Mouse (Mus musculus) kidney, postnatal 10 days (tissue): ENCODE data around the gene Chd4.

ENCODE experiments used
- DNase-seq: peaks from one replicate; pipeline ENCODE4 v3.0.0; 2021; ENCODE audit warnings: mixed read lengths

Gene Chd4

DNA sequence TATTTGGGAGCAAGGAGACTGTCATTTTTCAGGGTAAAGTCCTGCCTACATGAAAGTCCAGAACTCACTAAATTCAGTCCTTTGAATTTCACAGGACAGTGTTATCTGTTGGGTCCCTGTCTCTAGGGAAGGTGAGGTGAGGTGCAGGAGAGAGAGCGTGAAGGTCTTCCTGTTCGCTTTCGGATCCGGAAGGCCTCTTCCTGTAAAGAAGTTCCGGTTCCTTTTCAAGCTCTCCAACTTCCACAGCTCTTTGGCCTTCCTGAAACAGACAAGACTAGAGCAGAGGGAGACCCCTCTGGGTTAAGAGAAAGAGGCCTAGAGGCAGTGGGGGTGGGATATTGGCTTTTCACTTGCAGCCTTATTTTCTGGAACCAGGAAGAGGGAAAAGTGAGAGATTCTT lies 3.4 kb upstream of the Chd4 start:
- no peak for DNase-seq

DNA sequence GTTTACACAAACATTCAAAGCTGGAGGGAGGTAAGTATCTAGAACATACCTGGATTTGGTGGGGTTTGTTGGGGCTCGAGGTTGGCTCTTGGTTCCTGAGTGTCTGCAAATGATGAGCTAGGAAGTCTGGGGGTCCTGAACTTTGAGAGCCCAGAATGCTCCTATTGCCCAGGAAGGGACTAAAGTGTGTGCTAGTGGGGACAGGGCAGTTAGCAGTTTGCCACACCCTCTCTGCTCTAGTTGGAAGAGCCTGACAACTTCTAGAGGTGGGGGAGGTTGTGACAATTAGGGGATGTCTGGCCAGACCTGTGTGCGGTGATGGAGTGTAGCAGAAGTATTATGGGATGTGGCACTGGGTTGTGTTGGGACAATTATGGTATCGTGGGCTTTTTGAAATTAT lies 938 bp upstream of the Chd4 start:
- DNase-seq = no peak

DNA sequence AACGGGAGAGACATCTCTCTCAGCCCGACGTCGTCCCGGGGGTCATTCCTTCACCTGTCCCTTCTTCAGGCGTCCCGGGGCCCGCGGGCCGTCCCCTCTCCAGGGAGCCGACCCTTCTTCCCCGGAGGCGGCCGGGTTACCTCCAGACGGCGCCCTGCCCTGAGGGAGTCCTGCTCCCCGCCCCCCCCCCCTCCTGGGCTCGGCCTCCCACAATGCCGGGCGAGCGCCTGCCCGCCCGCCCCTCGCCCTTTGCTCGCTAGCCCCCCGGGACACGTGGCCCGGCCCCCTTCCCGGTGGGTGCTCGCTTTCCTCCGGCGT lies 457 bp downstream of the Chd4 start:
- no peak for DNase-seq

DNA sequence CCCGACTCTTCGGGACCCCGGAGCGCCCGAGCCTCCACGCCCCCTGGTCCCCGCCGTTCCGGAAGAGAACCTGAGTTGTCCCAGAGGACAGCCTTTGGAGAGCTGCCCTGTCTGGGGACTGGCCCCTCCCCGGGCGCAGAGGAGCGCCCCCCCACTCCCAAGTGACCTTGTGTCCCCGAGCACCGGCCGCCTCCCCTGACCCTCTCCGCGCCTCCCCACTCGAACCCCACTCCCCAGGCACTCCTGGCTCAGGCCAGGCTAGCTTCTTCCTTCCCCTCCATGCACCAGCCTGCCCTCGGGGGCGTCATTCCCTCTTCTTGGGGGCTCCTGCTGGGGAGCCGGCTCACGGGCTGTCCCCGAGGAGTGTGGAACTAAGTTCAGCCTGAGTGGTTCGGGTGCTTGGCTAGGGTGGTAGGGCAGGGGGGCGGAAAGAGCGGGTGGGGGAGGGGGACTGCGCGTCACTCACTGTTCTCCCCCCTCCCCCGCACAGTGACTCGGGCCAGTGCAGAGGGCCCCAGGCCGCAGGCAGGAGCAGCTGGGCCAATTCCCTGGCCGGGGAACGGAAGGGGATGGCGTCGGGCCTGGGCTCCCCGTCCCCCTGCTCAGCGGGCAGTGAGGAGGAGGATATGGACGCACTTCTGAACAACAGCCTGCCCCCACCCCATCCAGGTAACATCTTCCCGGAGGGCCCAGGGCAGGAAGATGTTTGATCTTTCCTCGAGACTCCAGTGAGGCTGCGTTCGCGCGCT lies 990 bp downstream of the Chd4 start:
- peak; percentile 87 for DNase-seq

DNA sequence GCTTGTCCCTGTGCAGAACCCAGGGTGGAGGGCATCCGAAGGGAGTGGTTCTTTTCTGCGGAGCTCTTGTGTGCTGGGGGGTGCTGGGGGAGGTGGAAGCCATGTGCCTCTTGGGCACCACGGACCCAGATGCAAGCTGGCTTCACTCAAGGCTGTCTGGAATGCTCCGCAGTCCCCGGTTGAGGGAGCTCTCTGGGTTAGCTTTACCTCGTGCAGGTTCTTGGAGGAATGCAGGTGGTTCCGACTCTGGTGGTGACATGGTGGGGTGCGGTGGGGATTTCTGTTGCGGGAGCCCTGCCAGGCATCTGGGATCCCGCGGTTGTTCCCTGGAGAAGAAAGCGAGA lies 1.5 kb downstream of the Chd4 start:
- no peak for DNase-seq

DNA sequence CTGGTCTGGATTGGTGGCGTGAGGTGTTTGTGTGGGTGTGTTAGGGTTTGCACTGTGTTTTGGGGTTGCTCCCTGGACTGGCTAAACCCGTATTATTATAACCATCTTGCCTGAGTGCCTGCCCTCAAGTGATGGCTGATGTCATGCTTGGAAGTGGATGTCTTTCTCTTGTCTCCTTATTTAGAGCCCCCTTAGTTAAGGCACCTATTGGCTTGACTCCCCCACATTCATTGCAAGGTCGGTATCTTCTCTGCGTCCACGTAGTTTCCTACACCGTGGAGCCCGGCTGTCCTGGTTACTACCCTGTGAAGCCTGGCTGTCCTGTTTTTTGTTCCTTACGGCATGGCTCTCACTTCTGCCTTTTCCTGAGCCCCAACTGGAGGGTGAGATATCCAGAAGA lies 2.2 kb downstream of the Chd4 start:
- DNase-seq = no peak

DNA sequence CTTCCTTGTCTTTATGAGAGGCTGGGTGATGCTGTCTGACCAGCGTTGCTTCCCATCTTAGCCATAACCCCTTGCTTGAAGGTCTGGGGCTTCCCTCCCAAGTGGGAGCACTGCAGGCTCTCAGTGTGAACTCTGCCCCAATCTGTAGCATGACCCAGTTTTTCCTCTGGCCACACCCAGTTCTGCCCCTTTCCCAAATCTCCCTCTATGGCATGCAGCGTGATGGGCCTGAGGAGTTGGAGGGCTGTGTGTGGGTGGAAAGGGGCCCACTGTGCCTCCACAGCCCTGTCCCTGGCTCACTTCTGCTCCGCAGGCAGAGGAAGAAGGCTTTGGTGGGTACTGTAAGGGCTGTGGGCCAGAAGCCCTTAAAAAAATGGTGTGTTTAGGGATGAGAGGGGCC lies 2.7 kb downstream of the Chd4 start:
- DNase-seq = no peak

DNA sequence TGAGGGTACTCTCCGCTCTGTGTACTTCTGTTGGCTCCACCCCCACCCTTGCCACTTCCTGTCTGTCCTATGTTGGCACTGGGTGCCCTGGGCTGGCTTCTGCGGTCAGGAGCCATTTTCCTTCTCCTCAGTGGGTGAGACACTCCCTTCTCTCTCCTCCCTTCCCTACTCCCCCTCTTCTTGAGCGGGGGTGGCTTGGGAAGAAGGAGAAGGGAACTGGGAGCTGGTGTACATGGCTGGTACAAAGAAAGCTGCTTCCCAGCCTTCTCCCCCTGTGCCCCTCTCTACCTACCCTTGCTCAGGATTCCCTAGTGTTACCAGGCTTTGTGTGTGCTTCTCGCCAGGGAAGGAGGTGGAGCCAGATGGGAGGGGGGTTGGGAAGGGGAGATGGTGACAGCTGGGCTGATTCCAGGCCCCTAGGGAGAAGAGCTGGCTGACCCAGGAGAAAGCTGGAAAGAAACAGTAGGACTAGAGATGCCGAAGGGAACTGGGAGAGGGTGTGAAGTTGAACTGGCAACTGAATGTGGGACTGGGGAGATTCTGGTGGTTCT lies 3.7 kb downstream of the Chd4 start:
- peak; percentile 72 for DNase-seq

DNA sequence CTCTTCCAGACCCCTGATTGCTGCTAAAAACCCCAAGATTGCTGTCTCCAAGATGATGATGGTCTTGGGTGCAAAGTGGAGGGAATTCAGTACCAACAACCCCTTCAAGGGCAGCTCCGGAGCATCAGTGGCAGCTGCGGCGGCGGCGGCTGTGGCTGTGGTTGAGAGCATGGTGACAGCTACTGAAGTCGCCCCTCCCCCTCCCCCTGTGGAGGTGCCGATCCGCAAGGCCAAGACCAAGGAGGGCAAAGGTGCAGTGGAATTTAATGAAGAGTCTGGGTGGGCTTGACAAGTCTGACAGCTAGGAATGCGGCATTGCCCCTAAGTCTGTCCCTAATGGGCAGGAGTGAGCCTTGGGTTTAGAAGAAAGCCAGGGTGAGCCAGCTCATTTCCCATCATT lies 5.7 kb downstream of the Chd4 start:
- no peak for DNase-seq

DNA sequence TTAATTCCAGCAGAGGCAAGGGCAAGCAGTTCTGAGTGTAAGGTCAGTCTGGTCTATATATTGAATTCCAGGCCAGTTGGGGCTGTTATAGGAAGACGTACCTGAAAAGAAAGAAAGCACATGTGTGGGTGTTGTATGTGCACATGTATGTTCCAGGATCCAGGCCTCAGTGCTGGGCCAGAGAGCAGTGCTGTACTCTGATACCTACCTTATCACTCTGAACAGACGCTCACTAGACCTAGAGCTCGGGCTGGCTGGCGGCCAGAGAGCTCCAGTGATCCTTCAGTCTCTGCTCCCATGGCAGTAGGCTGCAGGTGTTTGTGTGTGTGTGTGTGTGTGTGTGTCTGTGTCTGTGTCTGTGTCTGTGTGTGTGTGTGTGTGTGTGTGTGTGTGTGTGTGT lies 8.4 kb downstream of the Chd4 start:
- DNase-seq = no peak

DNA sequence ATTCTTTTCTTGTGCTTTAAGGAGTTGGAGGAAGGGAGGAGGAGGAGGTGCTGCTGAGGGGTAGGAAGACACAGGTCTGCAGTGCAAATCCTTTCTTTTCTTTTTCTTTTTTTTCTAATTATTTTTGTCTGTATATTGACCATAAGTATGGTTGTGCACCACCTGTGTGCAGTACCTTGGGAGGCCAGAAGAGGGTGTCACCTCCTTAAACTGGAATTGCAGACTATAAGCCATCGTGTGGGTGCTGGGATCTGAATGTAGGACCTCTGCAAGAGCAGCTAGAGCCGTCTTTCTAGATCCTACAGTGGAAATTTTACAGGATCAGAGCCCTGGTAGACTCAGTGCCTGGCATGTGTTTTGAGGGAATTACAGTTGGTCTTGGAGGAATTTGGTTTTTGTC lies 11.9 kb downstream of the Chd4 start:
- DNase-seq = no peak

DNA sequence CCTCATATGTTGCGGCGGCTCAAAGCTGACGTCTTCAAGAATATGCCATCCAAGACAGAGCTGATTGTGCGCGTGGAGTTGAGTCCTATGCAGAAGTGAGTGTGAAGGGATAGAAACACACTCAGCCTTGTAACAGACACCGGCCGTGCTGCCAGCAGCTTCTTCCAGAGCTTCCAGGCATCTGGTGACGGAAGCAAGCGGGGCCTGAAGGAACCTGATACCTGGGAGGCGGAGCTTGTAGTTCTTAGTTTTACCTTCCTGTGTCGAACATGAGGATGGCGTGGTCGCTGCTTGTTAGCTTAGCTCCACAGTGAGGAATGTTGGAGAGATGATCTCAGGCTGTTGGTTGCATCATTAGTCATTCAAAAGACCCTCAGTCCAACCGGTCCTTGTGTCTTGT lies 13.6 kb downstream of the Chd4 start:
- DNase-seq = no peak

DNA sequence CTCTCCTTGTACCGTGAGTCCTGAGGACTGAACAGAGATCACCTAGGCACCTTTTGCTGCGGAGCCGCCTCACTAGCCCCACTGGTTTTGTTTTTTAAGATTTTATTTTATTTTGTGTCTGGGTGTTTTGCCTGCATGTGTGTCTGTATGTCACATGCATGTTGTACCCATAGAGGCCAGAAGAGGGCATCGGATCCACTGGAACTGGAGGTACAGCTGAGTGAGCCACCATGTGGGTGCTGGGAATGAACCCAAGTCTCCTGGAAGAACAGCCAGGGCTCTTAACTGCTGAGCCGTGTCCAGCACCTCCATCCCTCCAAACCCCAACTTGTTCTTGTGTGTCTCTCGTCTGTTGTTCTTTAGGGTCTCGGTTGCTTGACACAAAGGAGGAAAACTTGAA lies 15.1 kb downstream of the Chd4 start:
- peak; percentile 74 for DNase-seq

DNA sequence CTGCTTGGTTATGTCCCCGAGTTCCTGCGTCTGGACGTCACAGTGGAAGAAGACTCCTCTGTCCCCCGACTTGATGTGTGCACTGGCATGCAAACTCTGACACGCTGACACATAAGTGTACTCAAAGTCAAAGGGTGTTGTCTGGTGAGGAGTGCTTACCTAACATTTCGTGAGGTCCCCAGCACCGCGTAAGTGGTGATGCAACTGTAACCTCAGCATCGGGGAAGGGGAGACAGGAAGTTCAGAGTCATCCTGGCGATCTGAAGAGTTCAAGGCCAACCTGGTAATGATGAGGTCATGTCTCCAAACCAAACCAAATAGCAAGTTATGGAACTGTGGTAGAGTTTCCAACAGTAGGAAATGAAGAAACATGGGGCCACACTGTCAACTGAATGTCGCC lies 16.8 kb downstream of the Chd4 start:
- DNase-seq = no peak

DNA sequence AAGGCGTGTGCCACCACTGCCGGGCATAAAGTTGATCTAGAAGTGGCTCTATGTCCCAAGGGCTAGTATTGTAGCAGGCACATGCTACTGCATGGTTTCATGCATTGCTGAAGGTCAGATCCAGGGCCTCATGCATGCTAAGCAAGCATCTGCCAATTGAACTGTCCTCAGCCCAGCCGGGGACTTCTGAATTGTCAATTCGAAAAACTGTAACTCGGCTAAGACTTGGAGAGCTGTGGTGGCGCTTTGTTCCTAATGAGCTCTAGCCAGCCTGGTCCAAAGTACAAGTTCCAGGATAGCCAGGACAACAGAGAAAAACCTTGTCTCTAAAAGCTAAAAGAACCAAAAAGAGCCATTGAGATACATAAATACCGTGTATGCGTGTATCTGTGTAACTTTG lies 23.6 kb downstream of the Chd4 start:
- DNase-seq = no peak

DNA sequence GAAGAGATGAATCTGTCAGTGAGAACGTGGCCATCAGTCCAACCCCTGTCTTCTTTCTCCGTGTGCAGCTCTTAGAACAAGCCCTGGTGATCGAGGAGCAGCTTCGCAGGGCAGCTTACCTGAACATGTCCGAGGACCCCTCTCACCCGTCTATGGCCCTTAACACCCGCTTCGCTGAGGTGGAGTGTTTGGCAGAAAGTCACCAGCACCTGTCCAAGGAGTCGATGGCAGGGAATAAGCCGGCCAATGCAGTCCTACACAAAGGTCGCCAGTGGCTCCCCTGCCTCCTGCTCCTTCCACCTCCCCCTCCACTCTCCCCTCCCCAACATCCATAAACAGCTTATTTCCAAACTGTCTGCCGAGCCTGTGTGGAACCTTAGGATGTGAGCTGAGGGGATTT lies 32.9 kb downstream of the Chd4 start:
- no peak for DNase-seq

DNA sequence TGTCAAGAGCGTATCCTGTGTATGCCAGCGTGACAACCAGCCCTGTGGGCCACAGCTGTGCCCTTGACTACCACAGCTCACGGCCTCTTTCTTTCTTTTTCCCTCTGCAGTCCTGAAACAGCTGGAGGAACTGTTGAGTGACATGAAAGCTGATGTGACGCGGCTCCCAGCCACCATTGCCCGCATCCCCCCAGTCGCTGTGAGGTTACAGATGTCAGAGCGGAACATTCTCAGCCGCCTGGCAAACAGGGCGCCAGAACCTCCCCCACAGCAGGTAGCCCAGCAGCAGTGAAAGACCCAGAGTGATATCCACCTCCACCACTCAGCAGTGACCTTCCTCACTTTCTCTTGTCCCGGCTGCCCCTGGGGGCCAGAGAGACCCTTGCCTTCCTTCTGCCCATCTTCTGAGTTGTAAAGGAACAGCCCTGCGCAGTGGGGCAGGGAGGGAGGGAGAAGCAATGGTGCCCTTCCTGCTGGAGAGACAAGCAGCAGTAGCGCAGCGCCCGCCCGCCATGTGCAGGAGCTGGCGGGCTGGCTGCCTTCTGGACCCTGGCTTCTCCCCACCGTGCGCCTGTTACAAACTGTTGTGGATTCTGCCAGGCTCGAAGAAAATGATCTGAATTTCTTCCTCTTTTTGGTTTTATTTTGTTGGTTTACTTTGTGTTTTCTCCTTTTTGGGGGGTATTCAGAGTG lies 34.1 kb downstream of the Chd4 start:
- DNase-seq = peak; percentile 39

DNA sequence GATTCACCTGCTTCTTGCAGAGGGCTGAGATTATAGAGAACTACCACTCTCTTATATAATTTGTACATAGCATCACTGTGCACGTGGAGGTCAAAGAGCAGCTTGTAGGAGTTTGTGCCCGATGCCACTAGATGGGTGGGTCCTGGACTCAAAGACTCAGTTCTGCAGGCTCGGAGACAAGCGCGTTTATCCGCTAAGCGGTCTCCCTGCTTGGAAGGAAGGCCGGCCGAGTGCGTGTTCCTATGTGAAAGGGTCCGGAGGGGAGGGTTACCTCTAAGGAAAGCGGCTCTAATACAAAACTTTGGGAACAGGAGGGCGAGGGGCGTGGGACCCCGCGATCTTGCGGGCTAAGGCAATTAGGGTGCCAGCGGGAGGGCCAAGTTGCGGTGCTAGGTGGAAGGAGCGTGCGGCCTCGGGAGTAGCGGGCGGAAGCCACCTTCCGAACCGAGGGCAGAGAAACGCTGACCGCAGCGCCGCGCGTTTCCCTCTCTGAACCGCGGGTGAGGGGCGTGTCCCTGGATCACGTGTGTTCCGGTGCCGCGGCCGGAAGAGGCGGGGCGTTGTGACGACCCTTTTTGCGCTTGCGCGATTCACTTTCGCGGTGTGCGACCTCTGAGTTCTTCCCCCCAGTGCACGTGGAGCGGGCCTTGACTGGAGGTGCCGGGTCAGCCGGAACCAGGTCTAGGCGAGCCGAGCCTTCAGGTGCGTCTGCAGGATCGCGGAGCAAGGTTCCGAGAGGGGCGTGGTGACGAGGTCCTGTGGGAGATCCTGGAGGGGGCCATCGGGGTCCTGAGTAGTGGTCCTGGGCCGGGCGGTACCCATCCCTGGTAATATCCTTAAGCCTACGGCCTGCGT lies 35.7 kb downstream of the Chd4 start, which contains the start of gene Nop2:
TSS of gene Nop2 (plus strand) at position 608 of the 855 bp plus-strand sequence.
- peak; percentile 93 for DNase-seq

DNA sequence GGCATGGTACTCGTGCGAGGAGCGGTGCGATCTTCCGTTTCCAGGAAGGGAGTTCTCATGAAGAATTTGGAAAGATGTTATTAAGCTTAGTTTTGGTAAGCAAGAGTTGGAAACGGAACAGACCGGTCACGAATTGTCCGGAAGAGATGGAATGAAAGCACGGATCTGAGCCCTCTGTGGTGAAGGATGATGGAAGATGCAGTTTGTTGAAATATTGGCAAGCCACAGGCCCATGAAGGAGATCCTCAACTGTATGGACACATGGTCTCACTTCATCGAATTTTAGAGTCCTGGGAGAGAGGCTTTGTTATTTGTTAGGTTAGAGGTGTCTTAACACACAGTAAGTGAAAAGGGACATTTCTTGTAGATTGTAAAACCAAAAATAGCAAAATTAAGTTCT lies 36.7 kb downstream of the Chd4 start:
- DNase-seq = no peak

DNA sequence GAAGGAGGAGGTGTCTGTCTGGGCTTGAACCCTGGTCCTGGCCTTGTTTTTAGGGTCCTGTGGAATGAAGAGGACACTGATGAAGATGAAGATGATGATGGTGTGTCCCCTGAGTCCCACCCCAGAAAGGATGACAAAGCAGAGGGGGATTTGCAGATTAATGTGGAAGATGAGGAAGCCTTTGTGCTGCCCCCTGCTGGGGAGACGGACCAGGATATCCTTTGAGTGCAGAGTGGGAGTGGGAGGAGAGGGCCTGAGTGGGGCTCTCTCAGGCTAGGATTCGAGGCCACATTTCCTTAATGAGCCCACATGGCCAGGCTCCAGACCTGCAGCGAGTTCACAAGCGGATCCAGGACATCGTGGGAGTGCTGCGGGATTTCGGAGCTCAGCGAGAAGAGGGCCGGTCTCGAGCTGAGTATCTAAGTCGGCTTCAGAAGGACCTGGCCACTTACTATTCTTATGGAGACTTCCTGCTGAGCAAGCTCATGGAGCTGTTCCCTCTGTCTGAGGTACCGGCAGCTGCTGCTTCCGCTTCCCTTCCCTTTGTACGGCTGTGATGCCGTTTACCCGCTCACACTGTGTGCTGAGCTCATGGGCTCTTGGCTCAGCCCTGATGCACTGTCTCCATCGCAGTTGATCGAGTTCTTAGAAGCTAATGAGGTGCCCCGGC lies 41.4 kb downstream of the Chd4 start:
- DNase-seq = peak; percentile 65

DNA sequence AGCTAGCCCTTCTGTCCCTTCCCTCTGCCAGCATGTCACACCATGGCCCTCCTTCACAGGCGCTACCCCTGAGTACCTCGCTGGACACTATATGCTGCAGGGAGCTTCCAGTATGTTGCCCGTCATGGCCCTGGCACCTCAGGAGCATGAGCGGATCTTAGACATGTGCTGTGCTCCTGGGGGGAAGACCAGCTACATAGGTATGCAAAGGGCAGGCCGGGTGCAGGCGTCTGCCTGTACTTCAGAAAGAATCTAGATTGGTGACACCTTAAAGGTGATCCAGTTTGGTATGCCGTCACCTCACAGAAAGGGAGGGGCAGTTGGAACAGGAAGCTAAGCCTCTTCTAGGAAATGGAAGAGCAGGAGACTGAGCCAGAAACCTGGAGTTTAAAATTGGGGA lies 44.0 kb downstream of the Chd4 start:
- no peak for DNase-seq

DNA sequence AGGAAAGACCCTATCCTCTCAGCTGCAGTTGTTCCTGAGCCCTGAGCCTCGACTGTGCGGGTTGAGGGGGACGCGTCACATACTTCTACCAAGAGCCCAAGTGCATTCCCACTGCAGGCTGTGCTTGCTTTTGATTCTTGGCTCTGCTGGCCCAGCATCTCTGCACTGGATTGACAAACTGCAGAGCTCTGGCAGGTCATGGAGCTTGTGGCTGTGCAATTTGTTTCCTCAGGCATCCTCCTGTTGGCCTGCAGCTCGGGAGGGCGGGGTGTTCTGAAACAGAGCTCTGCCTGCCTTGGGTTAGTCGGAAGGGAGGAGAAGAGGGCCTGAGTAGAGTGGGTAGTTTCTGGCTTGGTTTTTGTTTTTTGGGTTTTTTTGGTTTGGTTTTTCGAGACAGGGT lies 46.7 kb downstream of the Chd4 start:
- DNase-seq = no peak

DNA sequence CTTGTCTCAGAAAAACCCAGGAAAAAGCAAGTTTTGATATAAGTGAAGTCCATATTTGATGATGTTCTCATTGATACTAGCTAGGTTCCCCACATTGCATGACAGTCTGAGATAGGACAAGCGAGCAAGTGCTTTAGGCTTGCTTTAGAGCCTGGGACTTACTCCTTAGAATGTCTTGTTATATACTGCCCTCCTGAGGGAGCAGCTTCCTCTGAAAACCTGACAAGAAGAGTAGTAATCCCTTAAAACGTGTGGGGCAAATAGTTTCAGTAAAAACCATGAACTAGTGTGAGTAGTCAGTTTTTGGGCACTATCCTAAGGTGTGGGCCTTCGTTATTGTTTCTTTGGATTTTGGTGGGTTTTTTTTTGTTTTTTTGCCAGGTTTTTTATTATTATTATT lies 47.3 kb downstream of the Chd4 start:
- no peak for DNase-seq
